Mouse (Mus musculus) 3134 (cell line): ENCODE measurements around the gene Spock2.

Experiments used
- DNase-seq: peaks from one replicate; pipeline ENCODE4 v3.0.0-alpha.2; 2011; ENCODE audit warnings: low spot score; ENCODE audit not compliant: insufficient read length; ENCODE audit errors: extremely low read depth

Spock2 gene

GRCm38 (mm10) chr10:60106146-60106530 is at the start of gene Spock2:
TSS of gene Spock2 (plus strand) at chr10:60106219.
- DNase-seq, result no peak

- no peak for DNase-seq
Measured at GRCm38 (mm10) chr10:60062173-60062572, 43.8 kb upstream of the Spock2 start.

GRCm38 (mm10) chr10:60062931-60063330 is 43.1 kb upstream of the Spock2 start:
- no peak for DNase-seq

GRCm38 (mm10) chr10:60066524-60066923 is 39.5 kb upstream of the Spock2 start:
- DNase-seq, result no peak

GRCm38 (mm10) chr10:60075159-60075558 is 30.9 kb upstream of the Spock2 start:
- no peak for DNase-seq

GRCm38 (mm10) chr10:60077226-60077625 is 28.8 kb upstream of the Spock2 start:
- DNase-seq, result no peak

GRCm38 (mm10) chr10:60077736-60078560 is 28.1 kb upstream of the Spock2 start:
- no peak for DNase-seq

GRCm38 (mm10) chr10:60078561-60078917 is 27.5 kb upstream of the Spock2 start:
- no peak for DNase-seq

GRCm38 (mm10) chr10:60080171-60080570 is 25.8 kb upstream of the Spock2 start:
- DNase-seq, result no peak

GRCm38 (mm10) chr10:60080601-60080981 is 25.4 kb upstream of the Spock2 start:
- DNase-seq, result no peak

GRCm38 (mm10) chr10:60080982-60081825 is 24.8 kb upstream of the Spock2 start:
- no peak for DNase-seq

GRCm38 (mm10) chr10:60081905-60082304 is 24.1 kb upstream of the Spock2 start:
- DNase-seq, result no peak

GRCm38 (mm10) chr10:60084065-60084464 is 22.0 kb upstream of the Spock2 start:
- DNase-seq, result no peak

GRCm38 (mm10) chr10:60092311-60092710 is 13.7 kb upstream of the Spock2 start:
- DNase-seq, result no peak

GRCm38 (mm10) chr10:60093751-60094150 is 12.3 kb upstream of the Spock2 start:
- no peak for DNase-seq

- no peak for DNase-seq
Measured at GRCm38 (mm10) chr10:60095558-60095957, 10.5 kb upstream of the Spock2 start.

- no peak for DNase-seq
Measured at GRCm38 (mm10) chr10:60096302-60096701, 9.7 kb upstream of the Spock2 start.

- DNase-seq, result no peak
Measured at GRCm38 (mm10) chr10:60097146-60097545, 8.9 kb upstream of the Spock2 start.

GRCm38 (mm10) chr10:60097774-60098173 is 8.2 kb upstream of the Spock2 start:
- no peak for DNase-seq

- no peak for DNase-seq
Measured at GRCm38 (mm10) chr10:60105391-60106145, 451 bp upstream of the Spock2 start.

GRCm38 (mm10) chr10:60106531-60107186 is 640 bp downstream of the Spock2 start:
- no peak for DNase-seq
